Mouse (Mus musculus) liver, adult 2 months (tissue): ENCODE results near the gene Sh3pxd2a. TPM values are rescaled to one million over a fixed set of nuclear protein-coding genes. Genes with fewer than 3 reads are reported as not detected.
A peak's percentile ranks its signal among the peaks of the same experiment; 100 is the strongest.

Source experiments
- DNase-seq: peaks from one replicate; pipeline ENCODE4 v3.0.0-alpha.2; 2011; ENCODE audit warnings: low read depth, low spot score; ENCODE audit errors: extremely low read depth
- H3K27ac ChIP-seq: fragments of 200-500 bp; replicated peaks from 2 replicates; pipeline ENCODE4 v1.5.1; 2012; ENCODE audit warnings: low read depth, mild to moderate bottlenecking, control low read depth, inconsistent platforms, low read length; ENCODE audit not compliant: insufficient read depth
- H3K27me3 ChIP-seq: fragments of 200-500 bp; 2 replicates; pipeline ENCODE4 v1.6.1; 2012; ENCODE audit warnings: mild to moderate bottlenecking, moderate library complexity, low read length, inconsistent platforms; ENCODE audit not compliant: control insufficient read depth, insufficient read depth
- H3K36me3 ChIP-seq: fragments of 200-500 bp; 2 replicates; pipeline ENCODE4 v1.6.1; 2012; ENCODE audit warnings: low read length, inconsistent platforms; ENCODE audit not compliant: control insufficient read depth, insufficient read depth
- H3K4me1 ChIP-seq: fragments of 200-500 bp; 2 replicates; pipeline ENCODE4 v1.6.1; 2011; ENCODE audit warnings: low read length; ENCODE audit not compliant: control insufficient read depth, insufficient read depth
- H3K4me3 ChIP-seq: fragments of 200-500 bp; 2 replicates; pipeline ENCODE4 v1.5.1; 2011; ENCODE audit warnings: low read depth, mild to moderate bottlenecking, control low read depth, low read length, moderate library complexity; ENCODE audit not compliant: insufficient read depth
- H3K79me2 ChIP-seq: fragments of 200-500 bp; 2 replicates; pipeline ENCODE4 v1.6.1; 2012; ENCODE audit warnings: inconsistent platforms, mild to moderate bottlenecking, low read length, moderate library complexity; ENCODE audit not compliant: control insufficient read depth, insufficient read depth
- H3K9ac ChIP-seq: fragments of 200-500 bp; 2 replicates; pipeline ENCODE4 v1.6.1; 2012; ENCODE audit warnings: low read depth, mild to moderate bottlenecking, control low read depth, inconsistent platforms, low read length
- CTCF ChIP-seq: fragments of 200-500 bp; IDR thresholded peaks from 2 replicates; pipeline ENCODE4 v1.5.1; 2011; ENCODE audit warnings: low read depth, low read length, control low read depth
- POLR2A ChIP-seq: fragments of 200-500 bp; IDR thresholded peaks from 2 replicates; pipeline ENCODE4 v1.6.1; 2011; ENCODE audit warnings: low read length, control low read depth; ENCODE audit not compliant: insufficient read depth; ENCODE audit errors: extremely low read depth
- WGBS: fragments of 180-500 bp; shearing (Covaris S2); methylation state at CpG from one replicate; pipeline ENCODE4 v1.1.7; 2018; 5-methylcytosine and 5-hydroxymethylcytosine counted together
- polyA plus RNA-seq: library from polyadenylated mRNA; depleted of rRNA; stranded (reverse); fragments of >200 nt; gene quantifications from 2 replicates; pipeline ENCODE4 v1.2.3, GENCODE M21; 2012
- total RNA-seq: library from RNA; depleted of rRNA; stranded (reverse); fragments of >200 nt; gene quantifications from 2 replicates; pipeline ENCODE4 v1.2.3, GENCODE M21; 2014

Sh3pxd2a gene
- total and polyA plus RNA-seq, 2 experiments = 4.2 to 10.0 TPM

- H3K9ac ChIP-seq = no peak overlapping the region
- no peak overlapping the region for H3K4me3 ChIP-seq
- peak; percentile 93 for DNase-seq
- TF ChIP-seq CTCF = no peak
- TF ChIP-seq POLR2A = no peak
- H3K36me3 ChIP-seq = no peaks in the 10 kb centered on the region
- WGBS = 21% methylated on average over 3 of the region's 3 CpGs
- peaks cover 44% of the 10 kb centered on the region for H3K4me1 ChIP-seq
- H3K79me2 ChIP-seq = peaks cover 4% of the 10 kb centered on the region; the same call in 1 of the 2 replicates
- H3K27ac ChIP-seq = peak overlapping the region; percentile 83
- no peaks in the 10 kb centered on the region for H3K27me3 ChIP-seq
Measured at GRCm38 (mm10) chr19:47403391-47404379, 60.5 kb downstream of the Sh3pxd2a start.

- Histone ChIP-seq H3K27me3 (no peaks in the 10 kb centered on the region), H3K27ac (peak overlapping the region; percentile 83), H3K79me2 (peaks cover 4% of the 10 kb centered on the region; the same call in 1 of the 2 replicates), H3K4me1 (peaks cover 37% of the 10 kb centered on the region), H3K9ac (no peak overlapping the region), H3K36me3 (no peaks in the 10 kb centered on the region), H3K4me3 (no peak overlapping the region)
- 5% methylated on average over 6 of the region's 6 CpGs for WGBS
- peak; percentile 87 for DNase-seq
- TF ChIP-seq POLR2A (no peak), CTCF (no peak)
Measured at GRCm38 (mm10) chr19:47402976-47403375, 61.2 kb downstream of the Sh3pxd2a start.

- TF ChIP-seq POLR2A = no peak
- TF ChIP-seq CTCF = no peak
- 15% methylated on average over 4 of the region's 4 CpGs for WGBS
- H3K4me1 ChIP-seq = peaks cover 37% of the 10 kb centered on the region
Measured at GRCm38 (mm10) chr19:47402544-47402943, 61.7 kb downstream of the Sh3pxd2a start.

GRCm38 (mm10) chr19:47399709-47400108 lies 64.5 kb downstream of the Sh3pxd2a start:
- no peak overlapping the region for H3K9ac ChIP-seq
- DNase-seq = peak; percentile 44
- no peaks in the 10 kb centered on the region; the same call in 1 of the 2 replicates for H3K36me3 ChIP-seq
- H3K27me3 ChIP-seq = no peaks in the 10 kb centered on the region
- no peak overlapping the region for H3K27ac ChIP-seq
- TF ChIP-seq POLR2A (no peak), CTCF (no peak)
- peaks cover 22% of the 10 kb centered on the region for H3K4me1 ChIP-seq
- H3K4me3 ChIP-seq = no peak overlapping the region
- peaks cover 4% of the 10 kb centered on the region; the same call in 1 of the 2 replicates for H3K79me2 ChIP-seq
- WGBS = 65% methylated on average over 4 of the region's 4 CpGs

More at GRCm38 (mm10) chr19:47402544-47402943, 61.7 kb downstream of the Sh3pxd2a start:
- H3K9ac ChIP-seq = no peak overlapping the region
- no peaks in the 10 kb centered on the region for H3K27me3 ChIP-seq
- no peak overlapping the region for H3K4me3 ChIP-seq
- peak; percentile 74 for DNase-seq
- peak overlapping the region; percentile 83 for H3K27ac ChIP-seq
- H3K36me3 ChIP-seq = no peaks in the 10 kb centered on the region; the same call in 1 of the 2 replicates
- H3K79me2 ChIP-seq = peaks cover 4% of the 10 kb centered on the region; the same call in 1 of the 2 replicates

- no peak for DNase-seq
- 98% methylated on average over 11 of the region's 11 CpGs for WGBS
- Histone ChIP-seq H3K27ac (no peak overlapping the region), H3K79me2 (peaks cover 4% of the 10 kb centered on the region; the same call in 1 of the 2 replicates), H3K36me3 (no peaks in the 10 kb centered on the region; the same call in 1 of the 2 replicates), H3K9ac (no peak overlapping the region), H3K27me3 (no peaks in the 10 kb centered on the region), H3K4me3 (no peak overlapping the region), H3K4me1 (peaks cover 21% of the 10 kb centered on the region)
- no peak for TF ChIP-seq CTCF
- TF ChIP-seq POLR2A = no peak
Measured at GRCm38 (mm10) chr19:47399029-47399428, 65.2 kb downstream of the Sh3pxd2a start.
